Mouse (Mus musculus) hindbrain, embryonic 11.5 days (tissue): ENCODE data around the gene Kcnj6. TPM values are rescaled to one million over a fixed set of nuclear protein-coding genes. Genes with fewer than 3 reads are reported as not detected.

Experiments used
- ATAC-seq: fragments of 200-750 bp; cut with Nextera tagmentation; 2 replicates; pipeline ENCODE4 v1.8.0; 2017; ENCODE audit warnings: mild to moderate bottlenecking, moderate TSS enrichment, moderate library complexity; ENCODE audit not compliant: low FRiP score
- DNase-seq: peaks from one replicate; pipeline ENCODE4 v3.0.0-alpha.2; 2015; ENCODE audit warnings: low spot score
- H3K27ac ChIP-seq: fragments of 300-500 bp; sonication (generic); 2 replicates; pipeline ENCODE4 v1.5.1; 2014; ENCODE audit warnings: mild to moderate bottlenecking, low read depth, low read length
- H3K27me3 ChIP-seq: fragments of 300-500 bp; sonication (generic); 2 replicates; pipeline ENCODE4 v1.6.1; 2014; ENCODE audit warnings: mild to moderate bottlenecking, low read length, moderate library complexity, mixed read lengths; ENCODE audit not compliant: control insufficient read depth, insufficient read depth
- H3K36me3 ChIP-seq: fragments of 300-500 bp; sonication (generic); 2 replicates; pipeline ENCODE4 v1.6.1; 2014; ENCODE audit warnings: mild to moderate bottlenecking, low read length, moderate library complexity, mixed read lengths; ENCODE audit not compliant: control insufficient read depth, insufficient read depth
- H3K4me1 ChIP-seq: fragments of 300-500 bp; sonication (generic); replicated peaks from 2 replicates; pipeline ENCODE4 v1.6.1; 2014; ENCODE audit warnings: low read length, mixed read lengths; ENCODE audit not compliant: control insufficient read depth, insufficient read depth
- H3K4me2 ChIP-seq: fragments of 300-500 bp; sonication (generic); replicated peaks from 2 replicates; pipeline ENCODE4 v1.6.1; 2014; ENCODE audit warnings: mild to moderate bottlenecking, low read depth, low read length
- H3K4me3 ChIP-seq: fragments of 300-500 bp; sonication (generic); 2 replicates; pipeline ENCODE4 v1.5.1; 2014; ENCODE audit warnings: low read depth, low read length
- H3K9ac ChIP-seq: fragments of 300-500 bp; sonication (generic); 2 replicates; pipeline ENCODE4 v1.6.1; 2014; ENCODE audit warnings: low read depth, low read length
- H3K9me3 ChIP-seq: fragments of 300-500 bp; sonication (generic); 2 replicates; pipeline ENCODE4 v1.6.1; 2016; ENCODE audit warnings: low read length; ENCODE audit not compliant: control insufficient read depth
- WGBS: fragments of 180-500 bp; shearing (Covaris S2); extraction: QIAGEN DNeasy Blood & Tissue Kit; methylation state at CpG from one replicate; pipeline ENCODE4 v1.1.7; 2014; 5-methylcytosine and 5-hydroxymethylcytosine counted together
- polyA plus RNA-seq: library from polyadenylated mRNA; unstranded; fragments of >200 nt; fragmentation: Nextera tagmentation; extraction: Ambion mirVana; gene quantifications from 2 replicates; pipeline ENCODE4 v1.2.1, GENCODE M21; 2014

Kcnj6 gene
- polyA plus RNA-seq, 1 experiment from 2014 or later: 0.08 TPM

GRCm38 (mm10) chr16:94994148-94994547 lies 3.4 kb downstream of the Kcnj6 start:
- no peaks in the 10 kb centered on the region for H3K36me3 ChIP-seq
- H3K27ac ChIP-seq: no peak overlapping the region
- ATAC-seq: no peak
- H3K4me3 ChIP-seq: no peak overlapping the region
- H3K9me3 ChIP-seq: no peaks in the 10 kb centered on the region
- no peak overlapping the region for H3K9ac ChIP-seq
- peaks cover 17% of the 10 kb centered on the region for H3K27me3 ChIP-seq
- 84% methylated on average over 3 of the region's 3 CpGs for WGBS
- no peak for DNase-seq
- no peak overlapping the region for H3K4me2 ChIP-seq
- peaks cover 4% of the 10 kb centered on the region; the same call in 1 of the 2 replicates for H3K4me1 ChIP-seq

GRCm38 (mm10) chr16:94990114-94990513 lies 7.4 kb downstream of the Kcnj6 start:
- no peaks in the 10 kb centered on the region for H3K9me3 ChIP-seq
- H3K4me3 ChIP-seq: no peak overlapping the region
- H3K4me1 ChIP-seq: no peaks in the 10 kb centered on the region
- 81% methylated on average over 2 of the region's 2 CpGs for WGBS
- no peak overlapping the region for H3K9ac ChIP-seq
- H3K27me3 ChIP-seq: no peaks in the 10 kb centered on the region
- no peak overlapping the region for H3K27ac ChIP-seq
- ATAC-seq (no peak), DNase-seq (no peak)
- no peaks in the 10 kb centered on the region for H3K36me3 ChIP-seq
- H3K4me2 ChIP-seq: no peak overlapping the region

GRCm38 (mm10) chr16:94986731-94987130 lies 10.8 kb downstream of the Kcnj6 start:
- Histone ChIP-seq H3K4me3 (no peak overlapping the region), H3K9ac (no peak overlapping the region), H3K4me2 (no peak overlapping the region), H3K27ac (no peak overlapping the region), H3K27me3 (no peaks in the 10 kb centered on the region), H3K36me3 (no peaks in the 10 kb centered on the region), H3K4me1 (no peaks in the 10 kb centered on the region), H3K9me3 (no peaks in the 10 kb centered on the region)
- DNase-seq (no peak), ATAC-seq (no peak)
- WGBS: 67% methylated on average over 9 of the region's 9 CpGs

GRCm38 (mm10) chr16:94984263-94984662 lies 13.2 kb downstream of the Kcnj6 start:
- Histone ChIP-seq H3K4me1 (no peaks in the 10 kb centered on the region), H3K4me3 (no peak overlapping the region), H3K9ac (no peak overlapping the region), H3K36me3 (no peaks in the 10 kb centered on the region), H3K4me2 (no peak overlapping the region), H3K27ac (no peak overlapping the region), H3K27me3 (no peaks in the 10 kb centered on the region), H3K9me3 (no peaks in the 10 kb centered on the region)
- 96% methylated on average over 3 of the region's 3 CpGs for WGBS
- no peak for DNase-seq
- ATAC-seq: no peak

GRCm38 (mm10) chr16:94980374-94980773 lies 17.1 kb downstream of the Kcnj6 start:
- H3K4me2 ChIP-seq: no peak overlapping the region
- no peak overlapping the region for H3K9ac ChIP-seq
- no peaks in the 10 kb centered on the region for H3K4me1 ChIP-seq
- H3K36me3 ChIP-seq: no peaks in the 10 kb centered on the region
- H3K9me3 ChIP-seq: no peaks in the 10 kb centered on the region
- DNase-seq: no peak
- H3K4me3 ChIP-seq: no peak overlapping the region
- 91% methylated on average over 2 of the region's 2 CpGs for WGBS
- H3K27me3 ChIP-seq: no peaks in the 10 kb centered on the region
- ATAC-seq: no peak
- no peak overlapping the region for H3K27ac ChIP-seq

- WGBS: 80% methylated on average over 9 of the region's 9 CpGs
- Histone ChIP-seq H3K9me3 (no peaks in the 10 kb centered on the region), H3K4me1 (no peaks in the 10 kb centered on the region), H3K4me2 (no peak overlapping the region), H3K27ac (no peak overlapping the region), H3K9ac (no peak overlapping the region), H3K36me3 (no peaks in the 10 kb centered on the region), H3K4me3 (no peak overlapping the region), H3K27me3 (no peaks in the 10 kb centered on the region)
- no peak for DNase-seq
- ATAC-seq: no peak
Observed at GRCm38 (mm10) chr16:94979499-94979898, 18.0 kb downstream of the Kcnj6 start.

- H3K9ac ChIP-seq: no peak overlapping the region
- WGBS: 52% methylated on average over 14 of the region's 14 CpGs
- H3K4me2 ChIP-seq: no peak overlapping the region
Observed at GRCm38 (mm10) chr16:94972080-94972855, 25.2 kb downstream of the Kcnj6 start.

GRCm38 (mm10) chr16:94968941-94969340 lies 28.6 kb downstream of the Kcnj6 start:
- Histone ChIP-seq H3K9me3 (no peaks in the 10 kb centered on the region), H3K4me2 (no peak overlapping the region), H3K9ac (no peak overlapping the region), H3K27me3 (no peaks in the 10 kb centered on the region), H3K36me3 (no peaks in the 10 kb centered on the region), H3K4me1 (no peaks in the 10 kb centered on the region), H3K4me3 (no peak overlapping the region), H3K27ac (no peak overlapping the region)
- 82% methylated on average over 6 of the region's 6 CpGs for WGBS
- ATAC-seq: no peak
- DNase-seq: no peak

More at GRCm38 (mm10) chr16:94972080-94972855, 25.2 kb downstream of the Kcnj6 start:
- H3K9me3 ChIP-seq: no peaks in the 10 kb centered on the region
- H3K27ac ChIP-seq: no peak overlapping the region
- no peak overlapping the region for H3K4me3 ChIP-seq
- peak; percentile 60 for DNase-seq
- no peaks in the 10 kb centered on the region for H3K36me3 ChIP-seq
- ATAC-seq: no peak
- H3K4me1 ChIP-seq: no peaks in the 10 kb centered on the region
- H3K27me3 ChIP-seq: no peaks in the 10 kb centered on the region

- DNase-seq (no peak), ATAC-seq (no peak)
- WGBS: 98% methylated on average over 2 of the region's 2 CpGs
- Histone ChIP-seq H3K4me3 (no peak overlapping the region), H3K4me2 (no peak overlapping the region), H3K4me1 (no peaks in the 10 kb centered on the region), H3K9me3 (no peaks in the 10 kb centered on the region), H3K9ac (no peak overlapping the region), H3K27me3 (no peaks in the 10 kb centered on the region), H3K36me3 (no peaks in the 10 kb centered on the region), H3K27ac (no peak overlapping the region)
Observed at GRCm38 (mm10) chr16:94968472-94968871, 29.0 kb downstream of the Kcnj6 start.
